Mouse (Mus musculus) limb, embryonic 14.5 days (tissue): ENCODE results near the gene Clrn1. TPM values are rescaled to one million over a fixed set of nuclear protein-coding genes. Genes with fewer than 3 reads are reported as not detected.

ENCODE experiments used
- ATAC-seq: fragments of 200-750 bp; cut with Nextera tagmentation; 2 replicates; pipeline ENCODE4 v1.8.0; 2017; ENCODE audit warnings: low read depth, moderate number of reproducible peaks, moderate TSS enrichment; ENCODE audit not compliant: low FRiP score
- DNase-seq: peaks from one replicate; pipeline ENCODE4 v3.0.0-alpha.2; 2015; ENCODE audit warnings: low spot score
- H3K27ac ChIP-seq: fragments of 300-500 bp; sonication (generic); replicated peaks from 2 replicates; pipeline ENCODE4 v1.5.1; 2014; ENCODE audit warnings: low read depth, mild to moderate bottlenecking, low read length, moderate library complexity, mixed read lengths
- H3K27me3 ChIP-seq: fragments of 300-500 bp; sonication (generic); 2 replicates; pipeline ENCODE4 v1.6.1; 2014; ENCODE audit warnings: low read length, mixed read lengths; ENCODE audit not compliant: control insufficient read depth, insufficient read depth
- H3K36me3 ChIP-seq: fragments of 300-500 bp; sonication (generic); 2 replicates; pipeline ENCODE4 v1.6.1; 2014; ENCODE audit warnings: mild to moderate bottlenecking, low read length, moderate library complexity, mixed read lengths; ENCODE audit not compliant: control insufficient read depth, insufficient read depth
- H3K4me1 ChIP-seq: fragments of 300-500 bp; sonication (generic); 2 replicates; pipeline ENCODE4 v1.6.1; 2014; ENCODE audit warnings: antibody characterized with exemption, low read length, mixed read lengths; ENCODE audit not compliant: control insufficient read depth, insufficient read depth
- H3K4me2 ChIP-seq: fragments of 300-500 bp; sonication (generic); replicated peaks from 2 replicates; pipeline ENCODE4 v1.6.1; 2014; ENCODE audit warnings: low read depth, mild to moderate bottlenecking, low read length, moderate library complexity; ENCODE audit not compliant: severe bottlenecking
- H3K4me3 ChIP-seq: fragments of 300-500 bp; sonication (generic); replicated peaks from 2 replicates; pipeline ENCODE4 v1.5.1; 2014; ENCODE audit warnings: low read length
- H3K9ac ChIP-seq: fragments of 300-500 bp; sonication (generic); 2 replicates; pipeline ENCODE4 v1.6.1; 2014; ENCODE audit warnings: mild to moderate bottlenecking, low read depth, low read length, moderate library complexity; ENCODE audit not compliant: severe bottlenecking
- H3K9me3 ChIP-seq: fragments of 300-500 bp; sonication (generic); 2 replicates; pipeline ENCODE4 v1.6.1; 2016; ENCODE audit warnings: low read length; ENCODE audit not compliant: control insufficient read depth
- POLR2A ChIP-seq: fragments of 200-500 bp; IDR thresholded peaks from 2 replicates; pipeline ENCODE4 v1.8.0; 2012; ENCODE audit warnings: inconsistent platforms, mild to moderate bottlenecking, moderate library complexity, borderline replicate concordance; ENCODE audit not compliant: insufficient read depth, insufficient read length; ENCODE audit errors: extremely low read depth
- WGBS: fragments of 180-500 bp; shearing (Covaris S2); extraction: QIAGEN DNeasy Blood & Tissue Kit; methylation state at CpG from one replicate; pipeline ENCODE4 v1.1.7; 2014; 5-methylcytosine and 5-hydroxymethylcytosine counted together
- polyA plus RNA-seq, 2 experiments: library from polyadenylated mRNA; depleted of rRNA in 1 of 2; stranded (reverse) in 1 of 2; unstranded in 1 of 2; fragments of >200 nt; fragmentation: Nextera tagmentation in 1 of 2; extraction: Ambion mirVana in 1 of 2; gene quantifications; 2 replicates each; pipeline versions ENCODE4 v1.2.1 to v1.2.3; 2012 to 2014

Gene Clrn1
- polyA plus RNA-seq, 2 experiments, result 0.08 to 0.44 TPM

DNA sequence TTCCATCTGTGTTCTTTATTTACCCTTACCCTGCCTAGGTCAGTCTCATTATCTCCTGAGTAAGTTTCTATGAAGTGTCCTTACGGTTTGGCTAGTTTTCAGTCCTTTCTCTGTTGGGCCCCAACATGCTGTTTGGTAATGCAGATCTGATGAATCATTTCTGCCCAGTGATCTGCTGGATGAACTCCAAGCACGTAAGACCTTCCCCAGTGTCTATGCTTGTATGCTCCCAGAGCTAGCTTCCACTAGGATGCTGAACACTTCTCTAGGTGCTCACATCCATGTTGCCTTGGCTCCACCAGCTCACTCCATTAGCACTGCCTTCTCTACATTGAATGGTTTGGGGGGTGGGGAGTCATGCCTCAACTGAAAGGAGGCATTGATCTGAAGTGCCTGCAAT, 52.3 kb downstream of the Clrn1 start:
- WGBS, result 83% methylated on average over 2 of the region's 2 CpGs
- Histone ChIP-seq H3K4me1 (no peaks in the 10 kb centered on the region), H3K4me3 (no peak overlapping the region), H3K9ac (no peak overlapping the region), H3K27me3 (no peaks in the 10 kb centered on the region), H3K4me2 (no peak overlapping the region), H3K27ac (no peak overlapping the region), H3K36me3 (no peaks in the 10 kb centered on the region), H3K9me3 (no peaks in the 10 kb centered on the region)
- no peak for TF ChIP-seq POLR2A
- ATAC-seq (no peak), DNase-seq (no peak)

DNA sequence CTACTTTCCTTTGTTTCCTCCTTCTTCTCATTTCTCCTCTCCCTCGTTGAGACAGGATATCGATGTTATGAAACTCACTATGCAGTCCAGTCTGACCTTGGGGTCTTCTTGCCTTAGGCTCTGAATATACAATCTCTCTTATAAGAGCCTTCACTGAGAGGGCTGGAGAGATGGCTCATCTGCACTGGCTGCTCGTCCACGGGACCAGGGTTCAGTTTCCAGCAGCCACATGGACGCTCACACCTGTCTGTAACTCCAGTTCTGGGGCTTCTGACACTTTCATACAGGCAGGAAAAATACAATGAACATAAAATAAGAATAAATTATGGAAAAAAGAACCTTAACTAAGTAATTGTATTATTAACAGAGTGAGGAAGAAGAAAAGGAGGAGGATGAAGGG, 53.6 kb downstream of the Clrn1 start:
- DNase-seq (no peak), ATAC-seq (no peak)
- no peaks in the 10 kb centered on the region for H3K27me3 ChIP-seq
- no peaks in the 10 kb centered on the region for H3K4me1 ChIP-seq
- no peak overlapping the region for H3K4me3 ChIP-seq
- TF ChIP-seq POLR2A, result no peak
- H3K9ac ChIP-seq, result no peak overlapping the region
- no peaks in the 10 kb centered on the region for H3K36me3 ChIP-seq
- no peak overlapping the region for H3K4me2 ChIP-seq
- no peaks in the 10 kb centered on the region for H3K9me3 ChIP-seq
- no peak overlapping the region for H3K27ac ChIP-seq
- 81% methylated on average over 5 of the region's 5 CpGs for WGBS

DNA sequence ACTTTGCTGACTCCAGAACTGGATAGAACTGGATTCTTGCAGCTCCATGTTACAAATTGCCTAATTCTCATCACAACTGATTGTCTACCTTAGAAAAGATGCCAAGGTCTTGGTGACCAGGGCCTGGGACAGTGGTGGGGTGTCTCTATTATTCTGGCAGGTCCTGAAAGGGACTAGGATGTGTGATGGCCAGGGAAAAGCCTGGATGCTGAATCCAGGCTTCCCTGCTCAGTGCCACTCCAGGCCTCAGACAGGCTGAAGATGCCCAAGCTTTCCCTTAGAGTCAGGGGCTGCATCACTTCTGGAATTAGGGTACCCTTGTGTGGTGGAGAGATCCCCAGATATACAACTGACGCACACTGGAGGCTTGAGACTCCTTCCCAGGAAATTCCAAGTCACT, 55.2 kb downstream of the Clrn1 start:
- TF ChIP-seq POLR2A, result no peak
- DNase-seq (no peak), ATAC-seq (no peak)
- 95% methylated on average over 1 of the region's 1 CpGs for WGBS
- Histone ChIP-seq H3K9me3 (no peaks in the 10 kb centered on the region), H3K4me2 (no peak overlapping the region), H3K36me3 (no peaks in the 10 kb centered on the region), H3K4me1 (no peaks in the 10 kb centered on the region), H3K9ac (no peak overlapping the region), H3K27ac (no peak overlapping the region), H3K4me3 (no peak overlapping the region), H3K27me3 (no peaks in the 10 kb centered on the region)

DNA sequence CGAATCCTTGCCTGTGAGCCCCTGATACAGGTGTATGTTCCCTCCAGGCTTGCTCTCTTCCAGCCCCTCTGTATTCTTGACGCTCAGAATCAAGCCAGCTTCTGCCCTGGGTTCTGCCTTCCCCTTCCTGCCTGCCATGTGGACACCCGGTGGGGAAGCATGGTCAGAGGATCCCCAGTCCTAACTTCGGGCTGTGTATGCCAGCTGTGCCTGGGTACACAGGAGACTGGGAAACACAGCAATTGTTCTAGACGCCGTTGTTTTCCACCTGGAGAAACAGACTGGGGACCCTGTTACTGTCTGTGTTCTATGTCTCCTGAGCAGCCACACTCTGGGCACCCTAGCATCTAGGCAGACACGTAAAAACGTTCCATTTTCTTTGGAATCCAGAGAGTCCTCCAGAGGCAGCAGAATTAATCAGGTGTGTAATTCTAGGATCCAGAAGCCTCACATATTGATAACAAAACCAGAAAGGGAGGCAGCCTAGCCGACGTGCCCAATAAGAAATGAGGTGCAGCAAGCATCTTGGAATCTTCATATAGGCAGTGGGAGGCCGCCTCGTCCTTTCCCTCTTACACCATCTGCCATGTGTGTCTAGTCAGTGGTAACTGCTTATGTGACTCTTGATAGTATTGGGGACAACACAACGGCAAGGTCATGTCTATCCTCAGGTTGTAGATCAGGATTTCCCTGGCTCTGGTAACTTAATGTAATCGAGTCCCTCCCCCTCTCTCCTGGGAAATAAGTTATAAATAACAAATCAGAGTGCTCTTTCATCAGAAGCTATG, 56.6 kb downstream of the Clrn1 start:
- WGBS, result 84% methylated on average over 14 of the region's 14 CpGs
- H3K4me1 ChIP-seq, result no peaks in the 10 kb centered on the region
- no peak for ATAC-seq
- no peak overlapping the region for H3K27ac ChIP-seq
- no peaks in the 10 kb centered on the region for H3K27me3 ChIP-seq
- no peak overlapping the region for H3K4me3 ChIP-seq
- no peaks in the 10 kb centered on the region for H3K36me3 ChIP-seq
- DNase-seq, result no peak
- H3K9me3 ChIP-seq, result no peaks in the 10 kb centered on the region
- no peak overlapping the region for H3K9ac ChIP-seq
- H3K4me2 ChIP-seq, result no peak overlapping the region
- TF ChIP-seq POLR2A, result no peak

DNA sequence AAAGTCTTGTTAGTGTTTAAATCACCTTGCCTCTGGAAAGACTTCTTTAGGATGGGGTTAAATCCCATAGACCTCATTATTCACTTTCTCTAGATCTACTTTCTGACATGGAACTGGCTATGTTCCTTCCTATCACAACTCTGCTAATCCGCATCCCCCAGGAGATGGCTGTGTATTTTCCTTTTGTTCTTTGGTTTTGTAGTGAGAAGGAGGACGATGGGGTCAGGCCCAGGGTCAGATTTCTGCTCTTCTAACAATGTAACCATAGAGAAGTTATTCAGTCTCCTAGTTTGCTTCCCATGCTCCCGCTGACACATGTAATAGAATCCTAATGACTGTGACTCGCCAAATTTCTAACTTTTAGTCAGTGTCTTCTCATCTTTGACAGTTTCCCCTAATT, 58.9 kb downstream of the Clrn1 start:
- 69% methylated on average over 4 of the region's 4 CpGs for WGBS
- Histone ChIP-seq H3K4me3 (no peak overlapping the region), H3K9ac (no peak overlapping the region), H3K36me3 (no peaks in the 10 kb centered on the region), H3K4me1 (no peaks in the 10 kb centered on the region), H3K9me3 (no peaks in the 10 kb centered on the region), H3K27ac (no peak overlapping the region), H3K27me3 (no peaks in the 10 kb centered on the region), H3K4me2 (no peak overlapping the region)
- ATAC-seq (no peak), DNase-seq (no peak)
- no peak for TF ChIP-seq POLR2A

DNA sequence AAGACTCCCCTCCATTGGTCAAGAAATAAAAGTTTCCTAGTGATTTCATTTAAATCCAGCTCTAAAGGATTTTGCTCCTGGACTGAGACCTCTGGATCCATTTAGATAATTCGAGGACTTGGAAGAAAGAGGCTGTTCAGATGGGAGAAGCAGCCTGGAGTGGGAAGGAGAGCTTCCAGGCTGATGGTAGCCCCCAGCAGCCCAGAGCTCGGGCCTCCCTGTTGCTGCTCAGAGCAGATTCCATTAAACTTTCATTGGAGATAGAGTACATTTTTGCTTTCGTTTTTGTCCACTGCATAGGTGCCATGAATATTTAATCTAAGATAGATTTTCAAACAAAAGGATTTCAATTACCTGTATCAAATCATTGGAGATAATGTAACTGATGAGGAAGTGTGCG, 62.9 kb downstream of the Clrn1 start, which contains the start of gene Mindy4b-ps:
Mindy4b-ps (minus strand) TSS at position 101 of the 400 bp plus-strand sequence.
- no peak for DNase-seq
- no peak for ATAC-seq
- Histone ChIP-seq H3K4me3 (no peak within 1 kb of the TSS), H3K9ac (no peak within 1 kb of the TSS), H3K9me3 (no peaks in the 10 kb centered on the region), H3K27ac (no peak within 1 kb of the TSS), H3K4me1 (no peaks in the 10 kb centered on the region; the same call in 1 of the 2 replicates), H3K36me3 (no peaks in the 10 kb centered on the region), H3K4me2 (no peak within 1 kb of the TSS), H3K27me3 (no peaks in the 10 kb centered on the region)
- TF ChIP-seq POLR2A, result no peak
- WGBS, result 57% methylated on average over 4 of the region's 4 CpGs
